Mouse (Mus musculus) limb, embryonic 10.5 days (tissue): Measurements from ENCODE around the gene Enox1. TPM values are rescaled to one million over a fixed set of nuclear protein-coding genes. Genes with fewer than 3 reads are reported as not detected.
A peak's percentile ranks its signal among the peaks of the same experiment; 100 is the strongest.

ENCODE experiments used
- DNase-seq: peaks from one replicate; pipeline ENCODE4 v3.0.0-alpha.2; 2017; ENCODE audit warnings: low spot score
- H3K27ac ChIP-seq: fragments of 300-500 bp; sonication (generic); 2 replicates; pipeline ENCODE4 v1.5.1; 2016; ENCODE audit warnings: mild to moderate bottlenecking
- H3K27me3 ChIP-seq: fragments of 300-500 bp; sonication (generic); 2 replicates; pipeline ENCODE4 v1.6.1; 2016; ENCODE audit warnings: low read depth, mild to moderate bottlenecking; ENCODE audit not compliant: poor library complexity, severe bottlenecking
- H3K36me3 ChIP-seq: fragments of 300-500 bp; sonication (generic); 2 replicates; pipeline ENCODE4 v1.6.1; 2016; ENCODE audit warnings: mild to moderate bottlenecking, moderate library complexity
- H3K4me1 ChIP-seq: fragments of 300-500 bp; sonication (generic); 2 replicates; pipeline ENCODE4 v1.6.1; 2016
- H3K4me3 ChIP-seq: fragments of 300-500 bp; sonication (generic); 2 replicates; pipeline ENCODE4 v1.5.1; 2016; ENCODE audit warnings: mild to moderate bottlenecking, moderate library complexity
- H3K9me3 ChIP-seq: fragments of 300-500 bp; sonication (generic); replicated peaks from 2 replicates; pipeline ENCODE4 v1.6.1; 2016; ENCODE audit warnings: mild to moderate bottlenecking
- WGBS: fragments of 180-500 bp; shearing (Covaris S2); methylation state at CpG from one replicate; pipeline ENCODE4 v1.1.7; 2016; 5-methylcytosine and 5-hydroxymethylcytosine counted together
- polyA plus RNA-seq: library from polyadenylated mRNA; unstranded; fragments of >200 nt; fragmentation: Nextera tagmentation; extraction: Ambion mirVana; gene quantifications from 2 replicates; pipeline ENCODE4 v1.2.1, GENCODE M21; 2016

Enox1 gene
- polyA plus RNA-seq, 1 experiment from 2014 or later, result 7.0 TPM

DNA sequence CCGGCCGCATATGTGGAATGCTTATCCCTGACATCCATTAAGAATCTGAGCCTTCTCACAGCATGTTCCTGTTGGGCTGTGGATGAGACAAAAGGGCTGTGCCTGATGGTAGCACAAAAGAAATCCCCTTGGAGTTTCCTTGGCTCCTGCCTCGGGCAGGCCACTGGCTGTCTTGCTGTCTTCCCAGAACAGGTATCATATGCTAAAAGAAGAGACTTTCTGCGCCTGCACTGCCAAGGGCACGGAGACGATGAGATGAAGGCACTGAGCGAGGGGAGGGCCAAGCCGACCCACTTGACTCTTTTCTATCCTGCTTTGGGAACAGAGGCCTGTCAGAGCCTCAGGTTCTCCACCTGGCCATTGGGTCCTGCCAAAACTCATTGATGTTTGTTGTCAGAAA lies 491.7 kb downstream of the Enox1 start:
- Histone ChIP-seq H3K4me3 (no peak overlapping the region), H3K36me3 (no peaks in the 10 kb centered on the region), H3K27me3 (no peaks in the 10 kb centered on the region), H3K9me3 (no peaks in the 10 kb centered on the region), H3K4me1 (peaks cover 26% of the 10 kb centered on the region), H3K27ac (no peak overlapping the region)
- 90% methylated on average over 8 of the region's 8 CpGs for WGBS
- no peak for DNase-seq

DNA sequence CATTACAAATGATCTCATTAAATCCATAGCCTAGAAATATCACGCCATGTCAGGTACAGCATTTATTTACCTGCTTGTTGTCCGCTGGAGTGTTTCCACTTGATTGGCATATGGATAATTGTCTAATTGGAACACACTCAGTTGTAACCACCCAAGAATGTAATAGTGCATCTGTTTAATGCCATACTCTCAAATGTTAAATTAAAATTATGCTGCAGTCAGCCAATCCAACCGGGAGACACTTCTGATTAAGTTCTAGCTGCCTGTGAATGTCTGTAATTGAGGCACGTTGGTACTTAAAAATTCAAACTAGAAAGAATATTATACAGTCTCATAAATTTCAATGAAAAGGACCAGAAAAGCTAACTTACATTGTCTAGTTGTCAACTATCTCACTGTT lies 502.2 kb downstream of the Enox1 start:
- H3K27me3 ChIP-seq, result no peaks in the 10 kb centered on the region
- H3K36me3 ChIP-seq, result no peaks in the 10 kb centered on the region
- 92% methylated on average over 4 of the region's 4 CpGs for WGBS
- no peak overlapping the region for H3K27ac ChIP-seq
- DNase-seq, result no peak
- no peaks in the 10 kb centered on the region; the same call in 1 of the 2 replicates for H3K9me3 ChIP-seq
- peaks cover 27% of the 10 kb centered on the region for H3K4me1 ChIP-seq
- H3K4me3 ChIP-seq, result no peak overlapping the region

DNA sequence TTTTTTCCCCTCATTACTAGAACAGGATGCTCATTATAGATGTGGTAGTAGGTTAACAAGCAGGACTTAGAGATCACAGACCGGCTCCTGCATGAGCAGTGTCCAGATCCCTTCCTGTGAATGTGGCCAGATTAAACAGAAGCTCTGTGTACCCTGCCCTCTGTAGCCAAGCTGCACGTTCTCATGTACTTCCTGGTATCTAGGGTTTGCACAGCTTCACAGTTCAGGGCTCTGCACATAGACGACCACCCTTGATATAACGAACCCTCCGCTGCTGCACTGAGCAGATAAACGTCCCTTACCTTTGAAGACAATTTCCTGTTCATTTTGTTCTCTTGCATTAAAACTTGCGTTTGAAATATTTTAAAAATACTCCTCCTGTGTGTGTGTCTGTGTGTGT lies 505.7 kb downstream of the Enox1 start:
- Histone ChIP-seq H3K4me1 (peaks cover 26% of the 10 kb centered on the region), H3K27me3 (no peaks in the 10 kb centered on the region), H3K9me3 (no peaks in the 10 kb centered on the region), H3K27ac (no peak overlapping the region), H3K4me3 (no peak overlapping the region), H3K36me3 (no peaks in the 10 kb centered on the region)
- 63% methylated on average over 7 of the region's 7 CpGs for WGBS
- DNase-seq, result no peak

DNA sequence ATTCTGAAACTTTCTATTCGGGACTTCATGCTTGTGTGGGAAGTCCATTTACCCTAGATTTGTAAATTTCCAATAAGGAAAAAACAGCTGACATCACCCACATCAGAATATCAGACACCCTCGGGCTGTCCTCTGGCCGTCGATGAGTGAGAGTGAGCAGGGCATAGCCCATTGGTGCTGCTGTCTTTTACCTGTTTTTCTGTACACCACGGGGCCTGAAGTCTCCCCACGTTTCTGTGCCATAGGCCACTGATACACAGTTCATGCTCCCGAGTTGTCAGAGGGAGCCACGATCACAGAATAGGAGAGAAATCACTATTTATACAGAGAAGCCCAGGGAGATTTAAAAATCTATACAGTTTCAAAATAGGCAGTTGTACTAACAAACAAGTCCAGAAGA lies 506.4 kb downstream of the Enox1 start:
- Histone ChIP-seq H3K27ac (no peak overlapping the region), H3K4me1 (peaks cover 26% of the 10 kb centered on the region), H3K4me3 (no peak overlapping the region), H3K9me3 (no peaks in the 10 kb centered on the region), H3K27me3 (no peaks in the 10 kb centered on the region), H3K36me3 (no peaks in the 10 kb centered on the region)
- no peak for DNase-seq
- 78% methylated on average over 8 of the region's 8 CpGs for WGBS

DNA sequence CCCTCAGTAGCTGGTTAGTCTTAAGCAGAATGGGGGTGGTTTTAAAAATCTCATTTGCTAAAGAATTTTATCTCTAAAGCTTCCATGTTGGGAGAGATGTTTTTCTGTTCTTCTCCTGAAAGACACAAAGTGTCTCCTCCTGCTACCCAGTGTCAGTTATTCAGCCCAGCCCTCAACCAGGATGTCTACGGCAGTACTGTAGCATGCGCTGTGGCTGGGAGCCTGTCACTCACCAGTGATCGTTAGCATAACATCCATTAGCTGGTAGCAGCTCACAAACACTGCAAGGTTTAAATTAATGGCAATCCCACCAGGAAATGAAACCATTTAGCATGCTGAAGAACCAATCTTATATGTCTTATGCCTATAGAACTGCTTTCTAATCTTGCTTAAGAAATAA lies 511.5 kb downstream of the Enox1 start:
- no peaks in the 10 kb centered on the region for H3K36me3 ChIP-seq
- WGBS, result 62% methylated on average over 3 of the region's 3 CpGs
- no peak overlapping the region for H3K4me3 ChIP-seq
- no peak overlapping the region for H3K27ac ChIP-seq
- no peaks in the 10 kb centered on the region for H3K27me3 ChIP-seq
- H3K4me1 ChIP-seq, result peaks cover 33% of the 10 kb centered on the region
- H3K9me3 ChIP-seq, result no peaks in the 10 kb centered on the region
- no peak for DNase-seq

DNA sequence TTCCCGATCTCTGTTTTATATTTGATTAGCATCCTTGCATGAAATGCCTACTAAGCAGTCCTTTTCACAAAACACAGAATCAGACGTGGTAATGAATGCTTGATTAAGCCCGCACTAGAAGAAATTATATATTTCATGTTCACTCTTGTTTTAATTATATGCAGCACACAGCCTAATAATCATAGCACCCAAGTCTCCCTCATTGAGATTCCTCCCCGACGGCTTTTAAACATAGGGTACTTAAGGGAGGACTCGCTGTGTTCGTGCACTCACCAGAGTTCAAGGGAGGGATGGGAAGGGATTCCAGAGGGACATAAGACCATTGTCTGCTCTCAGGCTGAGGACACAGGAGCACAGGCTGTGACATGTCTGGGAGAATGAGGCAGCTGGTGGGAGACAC lies 512.9 kb downstream of the Enox1 start:
- Histone ChIP-seq H3K27me3 (peaks cover 5% of the 10 kb centered on the region; the same call in 1 of the 2 replicates), H3K36me3 (no peaks in the 10 kb centered on the region), H3K4me3 (no peak overlapping the region), H3K9me3 (no peaks in the 10 kb centered on the region), H3K27ac (no peak overlapping the region), H3K4me1 (peaks cover 28% of the 10 kb centered on the region)
- 95% methylated on average over 7 of the region's 7 CpGs for WGBS
- no peak for DNase-seq

DNA sequence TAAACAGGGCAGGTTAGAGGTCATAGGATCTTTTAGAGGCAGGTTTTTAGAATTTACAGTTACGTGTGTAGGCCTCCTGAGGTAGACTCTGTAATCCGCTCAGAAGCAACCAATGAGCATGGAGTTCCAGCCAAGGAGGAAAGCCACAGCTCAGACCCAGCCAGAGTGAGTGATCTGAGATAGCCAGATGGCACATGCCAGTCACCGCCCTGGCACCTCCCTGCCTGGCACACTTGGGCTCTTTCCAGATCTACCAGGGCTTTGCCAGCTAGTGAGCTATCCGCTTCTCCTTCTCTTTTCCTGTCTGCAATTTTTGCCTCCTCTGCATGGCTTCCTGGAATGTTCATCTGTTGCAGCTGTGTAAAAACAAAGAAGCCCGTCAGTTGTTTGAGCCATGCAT lies 514.4 kb downstream of the Enox1 start:
- DNase-seq, result no peak
- H3K27ac ChIP-seq, result 0 out of 2 replicates have a peak overlapping the region, but pooled peaks have one; percentile 10
- H3K36me3 ChIP-seq, result no peaks in the 10 kb centered on the region
- H3K4me3 ChIP-seq, result no peak overlapping the region
- peaks cover 25% of the 10 kb centered on the region for H3K4me1 ChIP-seq
- 84% methylated on average over 5 of the region's 5 CpGs for WGBS
- H3K27me3 ChIP-seq, result peaks cover 5% of the 10 kb centered on the region; the same call in 1 of the 2 replicates
- H3K9me3 ChIP-seq, result no peaks in the 10 kb centered on the region

DNA sequence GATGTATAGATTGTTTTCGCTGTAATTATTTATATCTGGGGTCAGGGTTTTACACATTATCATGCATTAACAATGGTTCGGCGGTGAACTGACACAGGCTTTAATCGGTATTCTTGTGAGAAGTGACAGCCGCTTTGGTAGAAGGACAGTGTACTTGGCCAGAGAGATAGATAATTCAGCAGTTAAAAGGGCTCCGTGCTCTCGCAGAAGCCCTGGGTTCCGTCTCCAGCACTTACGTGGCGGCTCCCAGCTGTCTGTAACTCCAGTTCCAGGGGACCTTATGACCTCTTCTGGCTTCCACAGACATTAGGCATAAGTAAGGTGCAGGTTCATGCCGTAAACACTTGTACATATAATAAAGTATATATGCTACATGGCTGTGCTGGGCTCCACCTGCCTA lies 515.4 kb downstream of the Enox1 start:
- WGBS, result 50% methylated on average over 11 of the region's 11 CpGs
- peaks cover 5% of the 10 kb centered on the region; the same call in 1 of the 2 replicates for H3K27me3 ChIP-seq
- H3K27ac ChIP-seq, result no peak overlapping the region
- DNase-seq, result no peak
- no peaks in the 10 kb centered on the region for H3K9me3 ChIP-seq
- peaks cover 25% of the 10 kb centered on the region for H3K4me1 ChIP-seq
- no peaks in the 10 kb centered on the region for H3K36me3 ChIP-seq
- no peak overlapping the region for H3K4me3 ChIP-seq

DNA sequence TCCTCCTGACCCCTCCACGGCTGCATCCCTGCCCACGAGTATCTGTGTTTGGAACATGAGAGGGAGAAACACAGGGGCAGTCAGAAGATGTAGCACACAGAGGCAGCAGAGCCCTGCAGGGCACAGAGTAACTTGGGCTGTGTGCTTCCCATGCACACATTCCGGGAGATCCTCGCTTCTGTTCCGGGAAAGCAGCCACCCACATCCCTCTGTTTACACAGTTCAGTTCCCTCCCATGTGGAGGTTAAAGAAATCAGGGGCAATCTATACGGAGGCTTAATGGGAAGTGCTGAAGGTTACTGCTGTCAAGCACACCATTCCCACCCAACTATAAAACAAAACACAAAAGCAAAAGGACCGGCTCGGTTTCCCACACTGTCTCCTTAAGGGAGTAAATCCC lies 516.6 kb downstream of the Enox1 start:
- peaks cover 5% of the 10 kb centered on the region; the same call in 1 of the 2 replicates for H3K27me3 ChIP-seq
- no peak for DNase-seq
- no peaks in the 10 kb centered on the region for H3K9me3 ChIP-seq
- no peak overlapping the region for H3K27ac ChIP-seq
- H3K36me3 ChIP-seq, result no peaks in the 10 kb centered on the region
- H3K4me1 ChIP-seq, result peaks cover 25% of the 10 kb centered on the region
- H3K4me3 ChIP-seq, result no peak overlapping the region
- 36% methylated on average over 8 of the region's 8 CpGs for WGBS

DNA sequence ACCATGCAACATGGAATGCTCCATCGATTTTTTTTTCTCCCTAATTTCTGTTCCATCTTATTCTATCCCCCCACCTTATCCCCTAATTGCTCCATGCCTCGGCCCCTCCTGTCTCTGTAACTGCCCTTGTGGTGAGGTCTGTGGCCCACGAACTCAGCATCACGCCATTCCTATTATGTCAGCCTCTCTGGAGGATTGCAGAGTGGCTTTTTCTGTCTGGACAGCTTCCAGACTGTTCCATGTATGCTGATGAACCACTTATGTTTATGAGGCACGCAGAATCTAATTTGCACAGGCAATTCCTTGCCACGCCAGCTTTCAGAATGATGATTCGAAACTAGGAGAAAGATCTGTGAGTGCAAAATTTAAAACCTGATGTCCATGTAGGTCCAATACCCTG lies 521.4 kb downstream of the Enox1 start:
- Histone ChIP-seq H3K4me3 (no peak overlapping the region), H3K27ac (no peak overlapping the region), H3K9me3 (no peaks in the 10 kb centered on the region), H3K36me3 (no peaks in the 10 kb centered on the region), H3K27me3 (peaks cover 5% of the 10 kb centered on the region; the same call in 1 of the 2 replicates), H3K4me1 (0 out of 2 replicates have a peak, but pooled peaks cover 4% of the 10 kb centered on the region)
- DNase-seq, result no peak
- 86% methylated on average over 7 of the region's 7 CpGs for WGBS

DNA sequence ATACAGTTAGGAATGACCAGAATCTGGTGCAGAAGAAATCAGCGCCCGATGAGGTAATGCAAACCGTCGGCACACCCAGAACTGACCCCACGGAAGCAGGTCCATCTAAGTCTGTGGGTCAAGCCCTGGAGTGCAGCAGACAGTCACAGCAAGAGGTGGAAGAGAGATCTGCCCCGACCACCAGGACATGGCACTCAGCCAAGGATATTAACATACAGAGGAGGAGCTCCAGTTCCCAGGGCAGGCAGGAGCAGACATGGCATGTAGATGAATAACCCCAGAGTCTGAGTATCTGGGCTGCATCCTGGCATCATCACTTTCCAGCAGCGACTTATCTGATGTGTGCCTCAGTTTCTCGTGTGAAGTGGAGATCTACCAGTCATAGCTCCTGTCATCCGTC lies 523.3 kb downstream of the Enox1 start:
- WGBS, result 91% methylated on average over 9 of the region's 9 CpGs
- Histone ChIP-seq H3K27me3 (no peaks in the 10 kb centered on the region), H3K4me3 (no peak overlapping the region), H3K9me3 (no peaks in the 10 kb centered on the region), H3K27ac (no peak overlapping the region), H3K36me3 (no peaks in the 10 kb centered on the region), H3K4me1 (no peaks in the 10 kb centered on the region)
- DNase-seq, result peak; percentile 19

DNA sequence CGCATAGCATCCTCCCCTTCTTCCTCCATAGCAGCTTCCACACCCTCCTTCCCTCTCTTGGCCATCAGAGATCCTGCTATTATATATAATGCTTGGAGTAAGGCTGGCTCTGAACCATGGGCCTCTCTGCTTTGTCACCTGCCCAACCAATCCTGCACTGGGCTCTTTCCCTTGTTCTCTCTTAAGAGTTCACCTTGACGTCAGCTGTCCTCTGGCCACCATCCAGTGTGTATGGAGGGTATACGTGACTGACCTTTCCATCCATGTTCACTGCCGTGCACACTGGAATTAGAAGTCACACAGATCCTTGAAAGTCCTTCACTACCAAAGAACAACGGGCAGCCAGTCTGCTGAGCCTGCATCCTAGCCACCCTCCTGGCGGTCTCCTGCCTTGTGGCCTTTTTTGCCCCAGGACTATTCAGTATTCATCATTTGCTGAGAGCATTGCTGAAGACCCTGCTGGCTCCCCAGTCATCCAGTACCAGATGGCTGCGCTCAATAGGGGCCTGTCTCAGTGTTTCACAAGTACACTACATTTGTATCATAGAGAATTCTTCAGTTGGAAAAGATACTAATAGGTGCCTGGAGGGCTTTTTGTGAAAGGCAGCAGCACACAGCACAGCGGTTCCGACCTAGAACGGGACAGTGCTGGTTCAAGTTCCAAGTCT lies 526.5 kb downstream of the Enox1 start:
- Histone ChIP-seq H3K36me3 (no peaks in the 10 kb centered on the region), H3K27ac (no peak overlapping the region), H3K4me1 (no peaks in the 10 kb centered on the region), H3K4me3 (no peak overlapping the region), H3K9me3 (no peaks in the 10 kb centered on the region), H3K27me3 (no peaks in the 10 kb centered on the region)
- DNase-seq, result peak; percentile 24
- WGBS, result 91% methylated on average over 10 of the region's 10 CpGs

DNA sequence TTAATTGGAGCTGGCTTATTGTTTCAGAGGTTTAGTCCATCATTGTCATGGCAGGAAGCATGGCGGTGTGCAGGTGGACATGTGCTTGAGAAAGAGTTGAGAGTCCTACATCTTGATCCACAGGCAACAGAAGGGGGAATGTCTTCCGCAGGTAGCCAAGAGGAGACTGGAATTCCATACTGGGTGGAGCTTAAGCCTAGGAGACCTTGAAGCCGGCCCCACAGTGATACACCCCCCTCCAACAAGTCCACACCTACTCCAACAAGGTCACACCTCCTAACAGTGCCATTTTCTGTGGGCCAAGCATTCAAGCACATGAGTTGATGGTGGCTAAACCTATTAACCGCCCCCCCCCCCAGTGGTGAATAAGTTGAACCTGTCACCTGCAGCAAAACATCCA lies 533.3 kb downstream of the Enox1 start:
- no peaks in the 10 kb centered on the region for H3K9me3 ChIP-seq
- H3K27me3 ChIP-seq, result no peaks in the 10 kb centered on the region
- H3K4me3 ChIP-seq, result no peak overlapping the region
- H3K36me3 ChIP-seq, result no peaks in the 10 kb centered on the region
- WGBS, result 86% methylated on average over 4 of the region's 4 CpGs
- no peaks in the 10 kb centered on the region for H3K4me1 ChIP-seq
- H3K27ac ChIP-seq, result no peak overlapping the region
- no peak for DNase-seq

DNA sequence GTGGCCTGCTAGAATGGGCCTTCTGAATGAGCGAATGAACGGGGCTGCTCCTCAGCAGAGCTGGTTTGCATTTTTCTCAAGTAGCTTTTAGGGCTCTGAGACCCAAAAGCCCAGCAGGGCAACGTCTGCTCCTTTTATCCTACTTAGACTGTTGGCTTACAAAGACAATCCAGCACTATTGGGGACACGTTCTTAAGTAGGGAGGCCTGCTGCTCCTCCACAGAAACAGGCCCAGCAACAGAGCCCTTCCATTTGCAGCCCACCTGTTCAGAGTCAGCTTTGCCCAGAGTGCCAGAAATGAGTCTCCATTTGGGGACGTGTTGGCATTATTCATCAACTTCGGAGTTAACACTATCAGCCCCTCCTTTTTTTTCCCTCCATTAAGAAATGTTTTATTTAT lies 548.4 kb downstream of the Enox1 start:
- peaks cover 25% of the 10 kb centered on the region for H3K4me1 ChIP-seq
- no peak overlapping the region for H3K27ac ChIP-seq
- 55% methylated on average over 6 of the region's 6 CpGs for WGBS
- H3K9me3 ChIP-seq, result no peaks in the 10 kb centered on the region
- H3K4me3 ChIP-seq, result no peak overlapping the region
- no peak for DNase-seq
- no peaks in the 10 kb centered on the region for H3K27me3 ChIP-seq
- H3K36me3 ChIP-seq, result no peaks in the 10 kb centered on the region
